Mouse (Mus musculus) erythroblast, embryonic 14.5 days (primary cell): ENCODE data around the gene Ubr1.

Experiments
- GATA1 ChIP-seq: IDR thresholded peaks from 2 replicates; pipeline ENCODE4 v1.6.1; 2012; ENCODE audit warnings: low read length, inconsistent platforms, mixed read lengths
- TAL1 ChIP-seq: IDR thresholded peaks from 3 replicates; pipeline ENCODE4 v1.6.1; 2012; ENCODE audit warnings: low read length, inconsistent platforms, mixed read lengths

GRCm38 (mm10) chr2:120909556-120909955, 61.0 kb downstream of the Ubr1 start:
- TF ChIP-seq TAL1, result no peak
- TF ChIP-seq GATA1, result no peak
